Mouse (Mus musculus) heart, adult 2 months (tissue): ENCODE data around the gene Glul.

Source experiments
- CTCF ChIP-seq: fragments of 200-600 bp; IDR thresholded peaks from 2 replicates; pipeline ENCODE4 v1.8.1; 2022; ENCODE audit warnings: antibody characterized with exemption, mild to moderate bottlenecking, moderate library complexity
- EP300 ChIP-seq: fragments of 200-500 bp; IDR thresholded peaks from 2 replicates; pipeline ENCODE4 v1.6.1; 2011; ENCODE audit warnings: low read depth, low read length, control low read depth; ENCODE audit not compliant: insufficient read depth
- POLR2A ChIP-seq: fragments of 200-500 bp; IDR thresholded peaks from 2 replicates; pipeline ENCODE4 v1.6.1; 2011; ENCODE audit warnings: mild to moderate bottlenecking, low read depth, low read length, control low read depth; ENCODE audit not compliant: insufficient read depth

DNA sequence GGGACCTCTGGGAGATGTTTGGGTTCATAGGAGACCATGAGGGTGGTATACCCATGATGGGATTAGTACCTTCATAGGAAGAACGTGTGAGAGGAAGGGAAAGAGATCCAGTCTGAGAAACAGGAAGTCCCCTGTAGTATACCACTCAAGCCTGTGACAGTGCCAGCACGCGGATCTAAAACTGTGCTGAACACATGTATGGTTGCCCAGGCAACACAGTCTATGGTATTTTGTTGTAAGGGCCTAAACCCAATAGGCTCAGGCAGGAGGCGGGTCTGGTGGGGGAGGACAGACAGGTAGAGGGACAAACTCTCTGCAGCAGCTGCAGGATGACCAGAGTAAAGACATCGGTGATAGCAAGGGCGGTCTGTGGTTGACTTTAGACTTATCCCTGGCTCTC lies 54.1 kb downstream of the Glul start:
- no peak for TF ChIP-seq CTCF
- no peak for TF ChIP-seq EP300
- no peak for TF ChIP-seq POLR2A
